Mouse (Mus musculus) lung, embryonic 14.5 days (tissue): Measurements from ENCODE around the gene Tenm4. TPM values are rescaled to one million over a fixed set of nuclear protein-coding genes. Genes with fewer than 3 reads are reported as not detected.

ENCODE experiments used
- ATAC-seq: fragments of 200-750 bp; cut with Nextera tagmentation; 2 replicates; pipeline ENCODE4 v1.8.0; 2017; ENCODE audit warnings: mild to moderate bottlenecking, moderate TSS enrichment, moderate library complexity; ENCODE audit not compliant: insufficient read depth
- DNase-seq: peaks from one replicate; pipeline ENCODE4 v3.0.0-alpha.2; 2015
- H3K27ac ChIP-seq: fragments of 300-500 bp; sonication (generic); 2 replicates; pipeline ENCODE4 v1.5.1; 2014; ENCODE audit warnings: low read depth, mild to moderate bottlenecking, moderate library complexity
- H3K27me3 ChIP-seq: fragments of 300-500 bp; sonication (generic); 2 replicates; pipeline ENCODE4 v1.6.1; 2014; ENCODE audit warnings: low read length, control low read depth; ENCODE audit not compliant: insufficient read depth
- H3K36me3 ChIP-seq: fragments of 300-500 bp; sonication (generic); 2 replicates; pipeline ENCODE4 v1.6.1; 2014; ENCODE audit warnings: control low read depth; ENCODE audit not compliant: insufficient read depth
- H3K4me1 ChIP-seq: fragments of 300-500 bp; sonication (generic); 2 replicates; pipeline ENCODE4 v1.6.1; 2014; ENCODE audit warnings: antibody characterized with exemption, control low read depth; ENCODE audit not compliant: insufficient read depth
- H3K4me2 ChIP-seq: fragments of 300-500 bp; sonication (generic); 2 replicates; pipeline ENCODE4 v1.6.1; 2014; ENCODE audit warnings: mild to moderate bottlenecking
- H3K4me3 ChIP-seq: fragments of 300-500 bp; sonication (generic); 2 replicates; pipeline ENCODE4 v1.5.1; 2014; ENCODE audit warnings: low read depth, low read length
- H3K9ac ChIP-seq: fragments of 300-500 bp; sonication (generic); 2 replicates; pipeline ENCODE4 v1.6.1; 2014
- H3K9me3 ChIP-seq: fragments of 300-500 bp; sonication (generic); 2 replicates; pipeline ENCODE4 v1.6.1; 2016; ENCODE audit warnings: low read depth, low read length, control low read depth
- CTCF ChIP-seq: IDR thresholded peaks from 2 replicates; pipeline ENCODE4 v1.5.1; 2016; ENCODE audit warnings: antibody characterized with exemption, low read depth
- WGBS: fragments of 180-500 bp; shearing (Covaris S2); extraction: QIAGEN DNeasy Blood & Tissue Kit; methylation state at CpG from one replicate; pipeline ENCODE4 v1.1.7; 2014; 5-methylcytosine and 5-hydroxymethylcytosine counted together
- polyA plus RNA-seq: library from polyadenylated mRNA; unstranded; fragments of >200 nt; fragmentation: Nextera tagmentation; extraction: Ambion mirVana; gene quantifications from 2 replicates; pipeline ENCODE4 v1.2.1, GENCODE M21; 2014

Gene Tenm4
- polyA plus RNA-seq, 1 experiment from 2014 or later = 24.9 TPM

DNA sequence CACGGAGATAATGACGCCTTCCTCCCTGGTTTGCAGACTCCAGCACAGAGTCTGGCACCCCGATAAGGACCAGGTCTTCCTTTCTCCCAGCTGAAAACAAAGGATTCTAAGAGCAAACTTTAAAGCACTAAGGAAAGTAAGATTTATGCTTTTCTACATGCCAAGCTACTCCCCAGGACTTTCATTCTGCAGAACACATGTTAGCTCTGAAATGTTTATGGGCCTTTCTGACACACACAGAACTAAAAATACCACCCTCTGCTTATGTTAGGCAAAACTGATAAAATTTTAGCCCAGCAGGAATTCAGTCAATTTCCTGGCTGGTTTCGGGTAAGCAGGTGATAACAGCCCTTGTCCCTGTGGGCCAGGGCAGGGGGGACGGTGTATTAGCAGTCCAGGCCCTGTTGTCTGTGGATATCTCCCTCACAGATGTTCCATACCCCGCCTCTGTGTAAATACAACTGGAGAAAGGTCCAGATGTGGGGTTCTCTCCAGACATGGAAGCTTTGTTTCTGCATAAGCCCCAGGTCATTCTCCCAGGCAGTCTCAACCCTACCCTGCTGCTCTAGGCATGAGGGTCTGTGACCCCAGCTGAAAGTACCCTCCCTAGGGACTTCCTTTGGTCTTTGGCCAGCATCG lies 369.5 kb downstream of the Tenm4 start:
- TF ChIP-seq CTCF = no peak
- DNase-seq (no peak), ATAC-seq (peak; percentile 41; the same call in 1 of the 2 replicates)
- Histone ChIP-seq H3K9ac (no peak overlapping the region), H3K4me3 (no peak overlapping the region), H3K4me1 (peaks cover 5% of the 10 kb centered on the region), H3K36me3 (no peaks in the 10 kb centered on the region), H3K4me2 (no peak overlapping the region), H3K9me3 (0 out of 2 replicates have a peak, but pooled peaks cover 3% of the 10 kb centered on the region), H3K27me3 (no peaks in the 10 kb centered on the region), H3K27ac (peak overlapping the region; percentile 46; the same call in 1 of the 2 replicates)
- WGBS = 38% methylated on average over 7 of the region's 7 CpGs

DNA sequence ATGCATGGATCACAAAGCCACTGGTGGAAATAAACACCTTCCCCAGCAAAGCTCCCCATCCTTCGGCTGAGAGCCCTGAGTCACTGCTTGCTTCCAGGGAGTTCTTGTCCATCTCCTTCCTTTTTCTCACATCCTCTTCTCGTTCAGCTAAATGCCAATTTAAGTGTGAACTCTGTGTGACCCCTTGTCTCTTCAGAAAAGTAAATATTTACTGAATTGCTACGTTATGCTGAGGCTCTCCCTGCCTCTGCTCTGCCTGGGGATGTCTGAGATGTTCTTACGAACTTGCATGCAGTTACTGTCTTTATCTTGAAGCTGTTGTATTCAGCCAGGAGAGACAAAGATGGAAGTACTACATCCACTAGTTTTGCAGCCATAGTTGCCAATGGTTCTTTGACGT lies 374.9 kb downstream of the Tenm4 start:
- Histone ChIP-seq H3K9ac (no peak overlapping the region), H3K4me2 (no peak overlapping the region), H3K4me3 (no peak overlapping the region), H3K27ac (no peak overlapping the region), H3K4me1 (peaks cover 11% of the 10 kb centered on the region; the same call in 1 of the 2 replicates), H3K9me3 (0 out of 2 replicates have a peak, but pooled peaks cover 3% of the 10 kb centered on the region), H3K36me3 (0 out of 2 replicates have a peak, but pooled peaks cover 4% of the 10 kb centered on the region), H3K27me3 (no peaks in the 10 kb centered on the region)
- WGBS = 15% methylated on average over 5 of the region's 5 CpGs
- DNase-seq = peak; percentile 81
- ATAC-seq = peak; percentile 74; the same call in 1 of the 2 replicates
- TF ChIP-seq CTCF = no peak

DNA sequence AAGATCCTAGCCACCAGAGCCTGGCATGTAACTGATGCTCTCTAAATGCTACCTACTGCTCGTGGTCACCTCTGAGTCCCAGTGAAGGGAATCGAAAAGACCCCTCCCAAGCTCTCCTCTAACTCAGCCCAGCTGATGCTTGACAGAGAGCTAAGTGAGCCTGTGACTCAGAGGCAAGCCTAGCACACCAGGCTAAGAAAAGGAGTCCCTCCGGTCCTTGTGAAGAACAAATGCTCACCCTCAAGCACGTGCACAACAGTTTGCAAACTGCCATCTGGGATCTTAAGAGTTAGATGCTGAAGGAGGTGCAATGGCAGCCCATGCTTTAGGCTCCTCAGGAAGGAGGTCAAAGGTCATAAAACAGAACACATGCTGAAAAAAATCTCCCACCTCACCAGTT lies 380.8 kb downstream of the Tenm4 start:
- Histone ChIP-seq H3K27me3 (no peaks in the 10 kb centered on the region), H3K4me1 (0 out of 2 replicates have a peak, but pooled peaks cover 3% of the 10 kb centered on the region), H3K9me3 (no peaks in the 10 kb centered on the region), H3K36me3 (0 out of 2 replicates have a peak, but pooled peaks cover 4% of the 10 kb centered on the region), H3K4me3 (no peak overlapping the region), H3K4me2 (no peak overlapping the region), H3K9ac (no peak overlapping the region), H3K27ac (no peak overlapping the region; the same call in 1 of the 2 replicates)
- TF ChIP-seq CTCF = no peak
- 68% methylated on average over 4 of the region's 4 CpGs for WGBS
- no peak for DNase-seq
- ATAC-seq = no peak

DNA sequence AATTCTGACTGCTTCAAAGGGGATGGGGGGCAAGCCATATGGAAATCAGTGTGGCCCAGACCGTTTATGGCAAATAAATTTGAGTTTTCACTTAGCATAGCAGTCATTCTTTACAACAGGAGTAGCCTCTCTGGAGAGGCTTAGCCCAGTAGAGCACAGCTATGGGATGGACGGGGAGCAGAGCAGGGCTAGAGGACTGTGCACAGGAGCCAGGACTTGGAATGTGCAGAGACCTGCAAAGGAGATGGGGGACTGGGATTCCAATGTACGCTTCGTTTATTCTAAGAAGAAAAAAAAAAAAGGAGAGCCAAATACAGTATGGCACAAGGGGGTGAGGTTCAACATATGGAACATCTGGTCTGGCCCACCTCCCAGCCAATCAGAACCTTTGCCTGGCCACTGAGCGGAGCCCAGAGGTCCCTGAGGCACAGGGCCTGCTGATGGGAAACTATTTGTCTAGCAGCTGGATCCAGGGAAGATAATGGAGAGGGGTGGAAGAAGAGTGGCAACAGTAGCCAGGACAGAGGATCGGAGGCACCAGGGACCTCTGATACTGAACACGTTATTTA lies 381.3 kb downstream of the Tenm4 start:
- Histone ChIP-seq H3K4me1 (0 out of 2 replicates have a peak, but pooled peaks cover 3% of the 10 kb centered on the region), H3K9me3 (no peaks in the 10 kb centered on the region), H3K4me2 (no peak overlapping the region), H3K36me3 (0 out of 2 replicates have a peak, but pooled peaks cover 4% of the 10 kb centered on the region), H3K9ac (no peak overlapping the region), H3K27ac (no peak overlapping the region; the same call in 1 of the 2 replicates), H3K27me3 (no peaks in the 10 kb centered on the region), H3K4me3 (no peak overlapping the region)
- DNase-seq (peak; percentile 43), ATAC-seq (peak; percentile 55; the same call in 1 of the 2 replicates)
- TF ChIP-seq CTCF = no peak
- WGBS = 34% methylated on average over 7 of the region's 7 CpGs

DNA sequence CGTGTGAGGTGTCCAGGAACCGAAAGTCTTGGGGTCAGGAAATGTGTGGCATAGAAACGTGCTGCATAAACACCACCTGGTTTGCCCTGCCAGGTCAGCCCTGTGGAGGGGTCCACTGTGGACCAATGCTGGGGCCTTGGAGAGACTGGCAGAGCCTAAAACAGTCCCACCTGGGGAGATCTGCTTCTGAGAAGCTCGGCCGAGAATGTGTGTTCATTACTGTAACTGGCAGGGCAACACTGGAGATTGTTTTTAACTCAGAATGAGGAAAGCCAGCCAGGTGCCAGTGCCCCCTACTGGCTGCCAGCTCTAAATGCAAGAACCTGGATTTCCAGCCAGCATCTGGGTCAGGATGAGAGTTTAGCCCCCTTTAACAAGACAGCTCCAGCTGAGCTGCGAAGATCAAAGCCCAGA lies 383.2 kb downstream of the Tenm4 start:
- peak; percentile 78 for DNase-seq
- Histone ChIP-seq H3K27me3 (no peaks in the 10 kb centered on the region), H3K4me2 (no peak overlapping the region), H3K36me3 (0 out of 2 replicates have a peak, but pooled peaks cover 4% of the 10 kb centered on the region), H3K9ac (no peak overlapping the region), H3K4me1 (0 out of 2 replicates have a peak, but pooled peaks cover 3% of the 10 kb centered on the region), H3K9me3 (no peaks in the 10 kb centered on the region), H3K4me3 (no peak overlapping the region), H3K27ac (no peak overlapping the region)
- peak; percentile 21; the same call in 1 of the 2 replicates for ATAC-seq
- peak; percentile 81 for TF ChIP-seq CTCF
- 47% methylated on average over 6 of the region's 6 CpGs for WGBS

- H3K4me3 ChIP-seq = no peak overlapping the region
- H3K27ac ChIP-seq = no peak overlapping the region
- 0 out of 2 replicates have a peak, but pooled peaks cover 1% of the 10 kb centered on the region for H3K36me3 ChIP-seq
- 43% methylated on average over 5 of the region's 5 CpGs for WGBS
- H3K4me1 ChIP-seq = 0 out of 2 replicates have a peak, but pooled peaks cover 3% of the 10 kb centered on the region
- H3K9me3 ChIP-seq = no peaks in the 10 kb centered on the region
- ATAC-seq (no peak), DNase-seq (peak; percentile 46)
- TF ChIP-seq CTCF = no peak
- no peaks in the 10 kb centered on the region for H3K27me3 ChIP-seq
- no peak overlapping the region for H3K4me2 ChIP-seq
- H3K9ac ChIP-seq = no peak overlapping the region
Observed at GRCm38 (mm10) chr7:96555294-96555693, 384.2 kb downstream of the Tenm4 start.

DNA sequence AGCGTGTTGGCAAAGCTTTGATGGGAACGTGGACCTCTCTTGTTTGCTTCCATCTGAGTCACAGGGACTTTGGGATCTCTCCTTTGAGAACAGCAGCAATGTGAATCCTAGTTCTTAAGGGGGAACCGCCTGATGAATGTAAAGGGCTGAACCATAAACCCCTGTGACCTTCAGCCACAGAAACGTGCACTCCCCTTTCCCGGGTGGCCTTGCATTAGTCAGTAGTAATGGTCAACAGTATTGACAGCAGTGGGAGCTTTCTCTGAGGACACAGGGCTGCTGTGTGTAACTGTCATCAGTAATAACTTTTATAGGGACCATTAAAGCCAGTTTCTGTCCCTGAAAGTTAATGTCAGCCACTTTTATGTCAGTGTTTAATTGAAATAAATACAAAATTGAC lies 385.7 kb downstream of the Tenm4 start:
- TF ChIP-seq CTCF = no peak
- no peak overlapping the region for H3K4me2 ChIP-seq
- DNase-seq (no peak), ATAC-seq (no peak)
- no peak overlapping the region for H3K4me3 ChIP-seq
- WGBS = 70% methylated on average over 5 of the region's 5 CpGs
- H3K36me3 ChIP-seq = no peaks in the 10 kb centered on the region
- H3K27me3 ChIP-seq = no peaks in the 10 kb centered on the region
- H3K4me1 ChIP-seq = 0 out of 2 replicates have a peak, but pooled peaks cover 3% of the 10 kb centered on the region
- no peaks in the 10 kb centered on the region for H3K9me3 ChIP-seq
- H3K9ac ChIP-seq = no peak overlapping the region
- no peak overlapping the region for H3K27ac ChIP-seq
